Mouse (Mus musculus) midbrain, postnatal 0 days (tissue): ENCODE results near the gene Aff3. TPM values are rescaled to one million over a fixed set of nuclear protein-coding genes. Genes with fewer than 3 reads are reported as not detected.

ENCODE experiments used
- ATAC-seq: fragments of 200-750 bp; cut with Nextera tagmentation; 2 replicates; pipeline ENCODE4 v1.8.0; 2017; ENCODE audit warnings: moderate number of reproducible peaks, mild to moderate bottlenecking, moderate TSS enrichment, moderate library complexity; ENCODE audit not compliant: low FRiP score
- DNase-seq: peaks from one replicate; pipeline ENCODE4 v3.0.0-alpha.2; 2015; ENCODE audit warnings: low spot score
- H3K27ac ChIP-seq: fragments of 300-500 bp; sonication (generic); 2 replicates; pipeline ENCODE4 v1.5.1; 2014; ENCODE audit warnings: low read depth, mild to moderate bottlenecking, low read length, mixed read lengths
- H3K27me3 ChIP-seq: fragments of 300-500 bp; sonication (generic); 2 replicates; pipeline ENCODE4 v1.6.1; 2014; ENCODE audit warnings: low read length, control low read depth, mixed read lengths; ENCODE audit not compliant: insufficient read depth
- H3K36me3 ChIP-seq: fragments of 300-500 bp; sonication (generic); 2 replicates; pipeline ENCODE4 v1.6.1; 2014; ENCODE audit warnings: low read length, control low read depth, mixed read lengths; ENCODE audit not compliant: insufficient read depth
- H3K4me1 ChIP-seq: fragments of 300-500 bp; sonication (generic); 2 replicates; pipeline ENCODE4 v1.6.1; 2014; ENCODE audit warnings: mild to moderate bottlenecking, control low read depth, antibody characterized with exemption, low read length, mixed read lengths; ENCODE audit not compliant: insufficient read depth
- H3K4me2 ChIP-seq: fragments of 300-500 bp; sonication (generic); 2 replicates; pipeline ENCODE4 v1.6.1; 2014; ENCODE audit warnings: low read depth, mild to moderate bottlenecking, low read length, mixed read lengths; ENCODE audit not compliant: poor library complexity, severe bottlenecking
- H3K4me3 ChIP-seq: fragments of 300-500 bp; sonication (generic); 2 replicates; pipeline ENCODE4 v1.5.1; 2014; ENCODE audit warnings: low read depth, mild to moderate bottlenecking, low read length, moderate library complexity
- H3K9ac ChIP-seq: fragments of 300-500 bp; sonication (generic); replicated peaks from 2 replicates; pipeline ENCODE4 v1.6.1; 2014; ENCODE audit warnings: mild to moderate bottlenecking, low read length, moderate library complexity, mixed read lengths; ENCODE audit not compliant: poor library complexity, severe bottlenecking
- H3K9me3 ChIP-seq: fragments of 300-500 bp; sonication (generic); 2 replicates; pipeline ENCODE4 v1.6.1; 2016; ENCODE audit warnings: low read length, control low read depth
- CTCF ChIP-seq: IDR thresholded peaks from 2 replicates; pipeline ENCODE4 v1.5.1; 2016; ENCODE audit warnings: antibody characterized with exemption, mild to moderate bottlenecking
- WGBS: fragments of 180-500 bp; shearing (Covaris S2); extraction: QIAGEN DNeasy Blood & Tissue Kit; methylation state at CpG from one replicate; pipeline ENCODE4 v1.1.7; 2014; 5-methylcytosine and 5-hydroxymethylcytosine counted together
- polyA plus RNA-seq: library from polyadenylated mRNA; unstranded; fragments of >200 nt; fragmentation: Nextera tagmentation; extraction: Ambion mirVana; gene quantifications from 2 replicates; pipeline ENCODE4 v1.2.1, GENCODE M21; 2015
- total RNA-seq: library from RNA; depleted of rRNA; stranded (reverse); fragments of >200 nt; gene quantifications from 2 replicates; pipeline ENCODE4 v1.2.3, GENCODE M21; 2014

Aff3 gene
- total and polyA plus RNA-seq, 2 experiments from 2014 or later: 20.6 to 61.2 TPM

DNA sequence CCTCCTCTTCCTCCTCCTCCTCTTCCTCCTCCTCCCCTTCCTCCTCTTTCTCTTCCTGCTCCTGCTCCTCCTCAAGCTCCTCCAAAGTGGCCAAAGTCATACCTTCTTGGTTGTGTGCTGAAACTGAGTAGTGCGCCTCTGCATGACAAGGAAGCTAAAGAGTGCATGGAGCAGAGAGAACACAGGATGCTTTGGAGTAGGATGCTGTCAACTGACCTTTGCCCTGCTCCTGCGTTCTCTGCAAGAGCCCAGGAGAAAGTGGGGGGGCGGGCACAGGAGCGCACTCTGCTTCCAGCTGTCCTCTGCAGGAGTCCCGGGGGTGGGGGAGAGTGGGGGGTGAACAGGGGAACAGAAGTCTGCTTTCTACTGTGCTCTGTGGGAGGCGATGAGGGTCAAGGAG is 167.2 kb downstream of the Aff3 start:
- WGBS: 38% methylated on average over 6 of the region's 6 CpGs

DNA sequence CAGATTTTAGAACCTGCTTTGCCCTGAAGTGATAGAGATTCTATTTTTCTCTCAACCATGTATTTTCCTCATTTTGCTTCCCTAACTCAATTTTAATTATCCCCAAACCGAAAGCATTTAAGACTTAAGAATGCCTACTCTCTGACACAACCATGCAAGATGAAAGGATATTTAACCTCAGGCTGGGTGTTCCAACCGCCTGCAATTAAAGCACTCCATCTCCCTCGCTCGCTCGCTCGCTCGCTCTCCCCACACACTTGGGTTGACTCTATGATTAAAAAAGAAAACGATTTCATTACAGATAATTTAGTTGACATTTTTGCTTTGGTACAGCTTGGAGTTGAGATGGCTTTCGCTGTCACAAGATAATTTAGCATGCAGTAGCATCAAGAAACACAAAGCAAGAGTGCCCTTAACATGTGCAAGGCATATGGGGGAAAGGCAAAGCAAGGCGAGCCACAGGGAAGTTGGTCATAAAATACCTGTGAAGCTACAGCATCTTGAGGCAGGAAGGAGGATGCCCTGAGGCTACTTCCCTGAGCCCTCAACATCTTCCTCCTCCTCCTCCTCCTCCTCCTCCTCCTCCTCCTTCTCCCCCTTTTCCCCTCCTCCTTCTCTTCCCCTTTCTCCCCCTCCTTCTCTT is 167.7 kb downstream of the Aff3 start:
- Histone ChIP-seq H3K27ac (no peak overlapping the region; the same call in 1 of the 2 replicates), H3K4me1 (no peaks in the 10 kb centered on the region), H3K9me3 (no peaks in the 10 kb centered on the region), H3K4me3 (no peak overlapping the region), H3K36me3 (no peaks in the 10 kb centered on the region), H3K4me2 (no peak overlapping the region), H3K27me3 (no peaks in the 10 kb centered on the region), H3K9ac (no peak overlapping the region)
- no peak for TF ChIP-seq CTCF
- no peak for DNase-seq
- 57% methylated on average over 10 of the region's 10 CpGs for WGBS
- ATAC-seq: 0 out of 2 replicates have a peak, but pooled peaks have one; percentile 44

More for the DNA sequence above, 167.2 kb downstream of the Aff3 start:
- H3K4me3 ChIP-seq: no peak overlapping the region
- no peak overlapping the region for H3K4me2 ChIP-seq
- no peak overlapping the region for H3K27ac ChIP-seq
- ATAC-seq (no peak), DNase-seq (no peak)
- H3K9me3 ChIP-seq: no peaks in the 10 kb centered on the region
- no peaks in the 10 kb centered on the region for H3K27me3 ChIP-seq
- peaks cover under 1% of the 10 kb centered on the region; the same call in 1 of the 2 replicates for H3K4me1 ChIP-seq
- no peaks in the 10 kb centered on the region for H3K36me3 ChIP-seq
- H3K9ac ChIP-seq: no peak overlapping the region
- no peak for TF ChIP-seq CTCF

GRCm38 (mm10) chr1:38495284-38495683 is 169.5 kb downstream of the Aff3 start:
- TF ChIP-seq CTCF: no peak
- Histone ChIP-seq H3K27ac (no peak overlapping the region), H3K4me3 (no peak overlapping the region), H3K4me1 (no peaks in the 10 kb centered on the region), H3K36me3 (no peaks in the 10 kb centered on the region), H3K9me3 (no peaks in the 10 kb centered on the region), H3K4me2 (no peak overlapping the region), H3K9ac (no peak overlapping the region), H3K27me3 (no peaks in the 10 kb centered on the region)
- no peak for ATAC-seq
- DNase-seq: no peak
- 93% methylated on average over 2 of the region's 2 CpGs for WGBS

DNA sequence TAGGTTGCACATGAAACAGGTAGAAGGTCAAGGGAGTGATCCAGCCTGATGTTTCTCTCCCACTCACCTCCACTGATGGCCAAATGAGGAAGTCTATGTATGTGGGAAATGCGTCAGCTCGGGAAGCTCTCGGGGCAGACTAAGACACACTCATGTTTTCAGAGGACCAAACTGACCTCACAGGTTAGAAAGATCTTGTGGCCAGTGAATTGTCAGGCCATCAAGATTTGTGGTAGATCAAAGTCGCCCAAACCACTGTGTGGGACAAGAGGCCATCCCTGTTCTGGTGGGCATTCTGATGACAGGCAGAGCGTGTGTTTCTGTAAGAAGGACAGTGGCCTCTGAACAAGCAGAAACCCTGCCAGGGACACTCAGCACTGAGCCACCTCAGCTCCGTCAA is 175.0 kb downstream of the Aff3 start:
- no peak for DNase-seq
- H3K4me3 ChIP-seq: no peak overlapping the region
- no peaks in the 10 kb centered on the region for H3K36me3 ChIP-seq
- no peak overlapping the region for H3K4me2 ChIP-seq
- no peaks in the 10 kb centered on the region for H3K9me3 ChIP-seq
- no peak overlapping the region for H3K27ac ChIP-seq
- ATAC-seq: no peak
- no peak overlapping the region for H3K9ac ChIP-seq
- H3K4me1 ChIP-seq: no peaks in the 10 kb centered on the region
- no peaks in the 10 kb centered on the region for H3K27me3 ChIP-seq
- TF ChIP-seq CTCF: no peak
- WGBS: 93% methylated on average over 6 of the region's 6 CpGs

DNA sequence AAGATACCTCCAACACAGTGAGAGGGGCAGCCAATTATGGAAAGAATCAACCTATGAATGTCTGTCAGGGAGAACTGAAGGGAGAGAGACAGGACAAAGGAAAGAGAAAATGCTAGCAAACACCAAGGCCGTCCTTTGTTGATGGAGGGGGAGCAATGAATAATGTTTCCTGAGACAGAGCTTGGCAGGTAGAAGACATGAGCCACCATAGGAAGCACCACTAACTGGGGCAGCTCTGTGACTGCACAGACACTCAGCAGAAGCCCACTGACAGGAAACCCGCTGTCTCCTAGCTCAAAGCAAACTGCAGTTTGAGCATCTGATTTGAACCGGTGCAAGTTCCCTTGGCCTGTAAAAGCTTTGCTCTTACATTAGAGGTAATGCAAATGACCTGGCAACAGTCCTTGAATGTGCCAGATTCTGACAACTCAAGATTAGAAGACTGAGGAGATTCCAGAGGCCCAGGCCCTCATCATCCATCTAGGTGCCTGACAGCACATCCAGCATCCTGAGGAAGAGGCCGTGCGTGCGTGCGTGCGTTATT is 176.0 kb downstream of the Aff3 start:
- Histone ChIP-seq H3K9me3 (no peaks in the 10 kb centered on the region), H3K36me3 (no peaks in the 10 kb centered on the region), H3K4me2 (no peak overlapping the region), H3K9ac (no peak overlapping the region), H3K27ac (0 out of 2 replicates have a peak overlapping the region, but pooled peaks have one; percentile 9), H3K27me3 (no peaks in the 10 kb centered on the region), H3K4me3 (no peak overlapping the region), H3K4me1 (no peaks in the 10 kb centered on the region)
- ATAC-seq: no peak
- TF ChIP-seq CTCF: no peak
- DNase-seq: no peak
- WGBS: 50% methylated on average over 8 of the region's 8 CpGs

GRCm38 (mm10) chr1:38487884-38488283 is 176.9 kb downstream of the Aff3 start:
- no peak for ATAC-seq
- H3K27ac ChIP-seq: no peak overlapping the region
- no peak overlapping the region for H3K4me3 ChIP-seq
- no peaks in the 10 kb centered on the region for H3K9me3 ChIP-seq
- WGBS: 98% methylated on average over 2 of the region's 2 CpGs
- H3K27me3 ChIP-seq: no peaks in the 10 kb centered on the region
- H3K36me3 ChIP-seq: no peaks in the 10 kb centered on the region
- no peak overlapping the region for H3K9ac ChIP-seq
- H3K4me1 ChIP-seq: no peaks in the 10 kb centered on the region
- TF ChIP-seq CTCF: no peak
- DNase-seq: no peak
- no peak overlapping the region for H3K4me2 ChIP-seq
